Mouse (Mus musculus): ENCODE measurements around the gene Cort.

Cort gene

DNA sequence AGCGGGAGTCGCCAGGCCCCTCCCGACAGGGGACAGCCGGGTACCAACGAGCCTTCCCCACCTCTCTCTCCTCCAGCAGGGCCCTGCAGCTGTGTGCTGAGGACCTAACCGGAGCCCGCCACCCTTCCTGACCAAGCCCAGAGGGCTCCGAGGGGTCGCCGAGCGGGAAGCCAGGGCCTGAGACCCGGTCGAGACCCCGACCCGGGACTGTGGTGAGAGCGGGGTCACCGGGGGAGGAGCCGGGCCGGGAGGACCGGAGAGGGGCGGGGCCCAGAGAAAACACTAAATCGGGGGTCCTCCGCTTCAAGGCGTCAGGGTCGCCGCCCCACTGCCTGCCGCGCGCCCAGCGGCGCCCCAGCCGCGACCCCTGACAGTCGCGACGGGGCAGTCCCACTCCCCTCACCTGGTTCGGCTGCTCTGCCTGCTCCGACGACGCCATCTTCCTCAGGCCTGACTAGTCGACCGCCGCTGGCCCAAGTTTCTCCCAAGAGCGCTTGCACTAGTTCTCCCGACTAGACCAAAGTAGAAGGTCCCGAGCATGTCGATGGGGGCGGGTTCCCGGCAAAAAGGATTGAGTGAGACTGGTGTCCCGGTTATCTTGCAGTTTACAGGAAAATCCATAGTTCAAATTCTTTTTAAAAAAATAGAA lies 27.1 kb downstream of the Cort start, which contains the start of gene Pex14:
TSS of gene Pex14 (minus strand) at position 508 of the 649 bp plus-strand sequence.
- peak; percentile 42 to 66 for DNase-seq (ENCODE audit: low read depth in 1 of 2, low spot score in 2 of 2)

DNA sequence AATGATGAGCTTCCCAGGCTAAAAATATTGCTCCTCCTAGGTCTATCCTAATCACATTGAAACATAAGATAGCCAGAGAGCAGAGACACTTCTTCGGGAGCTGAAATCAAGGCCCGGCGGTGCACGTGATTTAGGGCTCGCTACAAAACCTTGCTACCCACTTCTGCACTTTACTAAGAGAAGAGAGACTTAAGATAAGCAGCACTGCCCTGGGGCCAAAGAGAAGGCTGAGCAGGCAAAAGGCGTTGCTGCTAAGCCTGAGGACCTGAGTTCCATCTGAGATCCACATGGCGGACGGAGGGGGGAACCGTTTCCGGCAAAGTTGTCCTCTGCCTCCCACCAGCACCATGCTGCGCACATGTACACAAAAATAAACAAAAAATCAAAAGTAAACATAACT lies 28.0 kb downstream of the Cort start:
- no peak for DNase-seq (ENCODE audit: low read depth in 1 of 2, low spot score in 2 of 2)

DNA sequence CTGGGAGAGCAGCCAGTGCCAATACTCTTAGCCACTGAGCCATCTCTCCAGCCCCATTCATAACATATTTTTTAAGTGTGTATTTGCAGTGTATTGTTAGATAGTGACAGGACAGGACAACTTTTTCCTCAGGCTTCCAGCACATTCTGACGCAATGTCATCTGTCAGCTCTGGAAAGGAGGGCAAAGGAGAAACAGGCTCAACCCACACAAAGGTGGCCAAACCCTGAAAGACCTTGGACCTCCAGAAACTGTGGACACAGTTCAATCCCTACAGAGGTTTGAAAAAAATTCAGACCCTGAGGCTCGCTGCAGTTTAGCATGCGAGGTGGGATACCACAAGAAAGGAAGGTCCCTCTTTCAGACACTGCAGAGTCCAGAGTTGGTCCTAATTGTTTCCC lies 28.6 kb downstream of the Cort start:
- DNase-seq (ENCODE audit: low read depth in 1 of 2, low spot score in 2 of 2), result no peak

DNA sequence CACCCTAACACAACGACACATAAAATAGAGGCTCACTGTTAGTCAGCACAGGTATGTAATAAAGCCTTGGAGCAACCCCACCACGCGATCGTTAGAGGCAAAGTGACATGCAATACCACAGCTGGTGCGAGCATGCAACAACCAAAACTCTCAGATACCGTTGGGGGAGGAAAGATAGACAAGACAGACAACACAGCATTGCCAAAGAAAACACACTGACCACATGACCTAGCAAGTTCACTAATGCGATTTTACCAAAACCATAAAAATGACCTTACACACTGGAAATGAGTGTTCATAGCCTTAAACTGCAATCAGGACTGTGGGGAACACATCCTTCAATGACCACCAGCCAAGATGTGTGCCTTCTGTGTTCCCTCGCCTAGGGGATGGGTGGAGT lies 35.2 kb downstream of the Cort start:
- DNase-seq (ENCODE audit: low read depth in 1 of 2, low spot score in 2 of 2), result no peak

DNA sequence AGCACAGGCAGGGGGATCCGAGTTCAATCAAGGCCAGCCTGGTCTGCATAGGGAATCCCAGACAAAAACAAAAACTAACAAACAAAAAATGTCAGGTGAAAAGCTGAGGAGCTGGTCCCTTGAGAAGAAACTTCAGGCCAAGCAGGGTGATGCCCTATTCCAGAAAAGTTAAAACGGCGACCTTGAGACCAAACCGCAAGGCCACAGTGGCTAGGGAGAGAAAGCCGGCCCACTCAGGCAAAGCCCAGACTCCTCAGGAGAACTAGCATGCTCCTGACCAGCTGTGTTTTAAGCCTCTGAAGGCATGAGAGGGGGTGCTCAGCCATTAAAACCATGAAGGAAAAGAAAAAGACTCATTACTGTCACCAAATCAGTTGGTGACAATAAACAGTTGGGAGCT lies 41.2 kb downstream of the Cort start:
- no peak for DNase-seq (ENCODE audit: low read depth in 1 of 2, low spot score in 2 of 2)

DNA sequence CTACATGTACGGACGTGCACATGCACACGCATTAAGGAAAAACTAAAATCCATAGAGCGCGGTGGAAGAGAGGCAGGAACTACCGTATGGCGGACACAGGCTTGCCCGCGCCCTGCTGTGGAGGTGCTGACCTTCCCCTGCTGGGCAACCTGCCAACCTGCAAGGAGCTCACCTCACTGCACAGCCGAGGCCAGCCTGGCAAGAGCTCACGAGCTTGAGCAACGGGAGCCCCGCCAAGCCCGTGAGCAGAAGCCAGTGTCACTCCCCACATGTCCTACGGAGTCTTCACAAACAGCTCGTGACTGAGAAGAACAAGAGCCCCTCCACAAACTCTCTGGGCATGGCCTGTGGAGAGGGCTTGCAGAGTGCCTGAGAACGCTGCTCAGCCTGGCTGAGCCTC lies 45.0 kb downstream of the Cort start:
- DNase-seq (ENCODE audit: low read depth in 1 of 2, low spot score in 2 of 2), result no peak

DNA sequence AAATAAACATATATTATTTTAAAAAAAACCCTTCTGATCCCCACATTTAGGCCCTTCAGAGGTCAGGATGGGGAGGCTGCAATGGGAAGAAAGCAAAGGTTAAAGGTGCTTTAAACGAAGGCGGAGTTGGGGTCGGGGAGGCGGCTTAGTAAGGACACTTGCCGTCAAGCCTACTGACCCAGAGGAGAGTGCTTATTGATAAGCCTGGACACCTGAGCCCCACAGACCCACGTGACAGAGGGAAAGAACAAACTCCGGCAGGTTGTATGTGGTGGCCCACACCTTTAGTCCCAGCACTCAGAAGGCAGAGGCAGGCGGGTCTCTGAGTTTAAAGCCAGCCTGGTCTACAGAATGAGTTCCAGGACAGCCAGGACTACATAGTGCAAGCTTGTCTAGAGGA lies 46.5 kb downstream of the Cort start:
- no peak for DNase-seq (ENCODE audit: low read depth in 1 of 2, low spot score in 2 of 2)

DNA sequence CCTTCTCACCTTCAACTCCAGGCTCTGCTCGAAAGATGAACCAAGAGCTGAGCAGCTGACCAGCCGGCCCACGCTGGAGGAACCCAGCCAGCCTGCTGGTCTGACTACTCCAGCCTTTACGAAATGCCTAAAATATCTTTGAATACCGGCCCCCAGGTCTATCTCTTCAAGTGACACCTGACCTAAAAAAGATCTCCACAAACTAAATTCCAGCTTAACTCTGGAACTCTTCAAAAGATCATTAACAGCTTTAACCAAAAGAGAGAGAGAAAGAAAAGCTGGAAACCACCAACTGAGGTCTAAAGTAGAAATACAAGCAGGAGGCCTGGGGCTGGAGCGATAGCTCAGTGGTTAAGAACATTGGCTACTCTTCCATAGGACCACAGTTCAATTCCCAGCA lies 46.9 kb downstream of the Cort start:
- DNase-seq (ENCODE audit: low read depth in 1 of 2, low spot score in 2 of 2), result no peak

DNA sequence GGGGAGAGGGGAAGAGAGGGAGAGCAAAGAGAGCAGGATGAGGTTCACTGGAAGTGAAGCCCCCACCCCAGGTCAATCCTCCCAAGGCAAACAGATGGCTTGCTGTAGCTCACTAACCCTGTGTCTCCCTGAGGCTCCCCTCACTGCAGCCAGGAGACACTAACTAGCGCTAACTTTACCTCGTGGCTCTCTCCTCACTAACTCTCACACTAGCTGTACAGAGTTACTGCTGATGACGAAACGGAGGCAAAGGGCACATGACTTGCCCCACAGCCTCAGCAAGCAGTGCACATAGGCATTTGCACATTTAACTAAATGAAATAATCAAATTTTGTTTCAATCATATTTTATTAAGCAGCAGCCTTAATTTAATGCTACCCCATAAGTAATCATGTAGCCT lies 48.3 kb downstream of the Cort start:
- DNase-seq (ENCODE audit: low read depth in 1 of 2, low spot score in 2 of 2), result no peak

DNA sequence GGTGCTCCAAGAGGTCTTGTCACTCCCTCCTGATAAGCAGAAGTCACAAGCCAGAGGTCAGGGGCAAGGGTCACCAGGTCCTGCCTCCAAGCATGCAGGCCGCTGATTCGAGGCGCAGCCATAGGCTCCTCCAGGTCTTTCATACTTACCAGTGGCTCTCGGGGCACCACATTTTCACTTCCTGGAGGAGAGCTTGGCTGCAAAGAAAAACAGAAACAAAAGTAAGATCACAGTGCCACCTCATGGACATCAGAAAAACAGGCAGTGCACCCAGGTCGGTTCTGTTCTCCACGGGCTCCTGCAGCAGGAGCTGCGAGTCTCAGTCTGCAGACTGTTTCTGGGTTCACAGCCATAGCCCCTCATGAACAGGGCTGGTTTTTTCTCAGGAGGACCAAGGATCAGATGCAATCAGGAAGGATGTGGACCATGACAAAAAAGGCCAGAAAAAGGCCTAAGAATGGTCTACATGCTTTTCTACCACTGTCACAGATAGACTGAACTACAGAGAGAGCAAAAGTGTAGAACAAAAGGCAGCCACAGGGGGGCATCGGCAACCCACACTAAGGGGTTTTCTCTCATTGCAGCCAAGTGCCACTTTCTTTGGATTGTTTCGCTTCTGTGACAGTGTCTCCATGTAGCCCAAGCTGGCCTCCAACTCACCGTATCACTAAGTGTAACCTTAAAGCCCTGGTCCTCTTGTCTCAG lies 50.5 kb downstream of the Cort start:
- DNase-seq (ENCODE audit: low read depth in 1 of 2, low spot score in 2 of 2), result peak; percentile 44 to 54

DNA sequence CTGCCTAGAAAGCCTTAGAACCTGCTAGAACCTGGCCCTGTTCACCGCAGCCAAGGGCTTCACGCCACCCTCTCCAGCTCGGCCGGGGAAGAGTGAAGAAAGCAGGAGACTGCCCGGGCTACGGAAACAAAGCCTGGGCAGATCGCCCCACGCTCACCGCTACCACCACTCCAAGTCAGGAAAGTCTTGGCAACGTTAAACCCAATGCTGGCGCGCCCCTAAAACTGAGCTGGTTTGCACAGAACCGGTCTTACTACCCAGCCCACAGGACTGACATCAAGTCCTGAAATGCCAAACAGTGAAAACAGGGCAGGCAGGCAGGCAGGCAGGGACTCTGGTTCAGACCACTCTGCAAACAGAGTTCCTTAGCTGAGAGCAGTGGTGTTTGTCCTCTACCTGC lies 51.5 kb downstream of the Cort start:
- DNase-seq (ENCODE audit: low read depth in 1 of 2, low spot score in 2 of 2), result no peak

Data from monocyte, adult 2 months (primary cell).